Mouse (Mus musculus) liver, embryonic 14.5 days (tissue): ENCODE data around the gene Capg.

Source experiments
- CTCF ChIP-seq: IDR thresholded peaks from 2 replicates; pipeline ENCODE4 v1.5.1; 2016; ENCODE audit warnings: antibody characterized with exemption, low read depth, control low read depth
- EP300 ChIP-seq: IDR thresholded peaks from 2 replicates; pipeline ENCODE4 v1.6.1; 2016; ENCODE audit warnings: antibody characterized with exemption, low read depth

DNA sequence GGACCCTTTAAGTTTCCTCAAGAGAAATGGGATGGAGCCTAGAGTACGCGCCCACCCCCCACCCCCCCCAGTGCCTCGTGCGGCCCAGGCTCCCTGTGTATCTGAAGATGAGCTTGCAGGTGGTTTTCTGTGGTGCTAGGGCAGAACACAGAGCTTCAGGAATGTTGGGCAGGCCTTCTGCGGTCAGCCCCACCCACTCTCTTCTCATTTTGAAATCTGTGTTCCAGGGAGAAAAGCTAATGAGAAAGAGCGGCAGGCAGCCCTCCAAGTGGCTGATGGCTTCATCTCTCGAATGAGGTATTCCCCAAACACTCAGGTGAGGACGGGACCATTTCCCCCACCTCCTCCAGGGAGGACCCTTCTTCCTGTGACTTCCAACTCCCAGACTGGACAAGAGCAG lies 16.6 kb downstream of the Capg start:
- TF ChIP-seq CTCF, result no peak
- no peak for TF ChIP-seq EP300
